Mouse (Mus musculus): ENCODE results near the gene Olfr761.
A peak's percentile ranks its signal among the peaks of the same experiment; 100 is the strongest.
"Not testable (repeated sequence)": the region's sequence is repeated elsewhere in the genome, so short reads cannot be mapped to it uniquely, and the experiment has no call there.

The Olfr761 gene

GRCm38 (mm10) chr17:37952979-37953378, at the start of gene Olfr761:
Gene Olfr761, minus strand, starts transcription at chr17:37953079.
- no peak for DNase-seq

- DNase-seq = peak; percentile 5
Measured at GRCm38 (mm10) chr17:37995635-37996307, 42.9 kb upstream of the Olfr761 start.

GRCm38 (mm10) chr17:37990453-37990961, 37.6 kb upstream of the Olfr761 start:
- no peak for DNase-seq

GRCm38 (mm10) chr17:37973591-37973990, 20.7 kb upstream of the Olfr761 start:
- DNase-seq = no peak

GRCm38 (mm10) chr17:37920248-37920647, 32.6 kb downstream of the Olfr761 start, which contains the start of gene Olfr128:
Gene Olfr128, plus strand, starts transcription at chr17:37920548.
- no peak for DNase-seq

GRCm38 (mm10) chr17:37906821-37907220, 46.1 kb downstream of the Olfr761 start:
- not testable (repeated sequence) for DNase-seq
